ENCODE assay signal across 18 mouse cellular contexts in the genomic region with DNA sequence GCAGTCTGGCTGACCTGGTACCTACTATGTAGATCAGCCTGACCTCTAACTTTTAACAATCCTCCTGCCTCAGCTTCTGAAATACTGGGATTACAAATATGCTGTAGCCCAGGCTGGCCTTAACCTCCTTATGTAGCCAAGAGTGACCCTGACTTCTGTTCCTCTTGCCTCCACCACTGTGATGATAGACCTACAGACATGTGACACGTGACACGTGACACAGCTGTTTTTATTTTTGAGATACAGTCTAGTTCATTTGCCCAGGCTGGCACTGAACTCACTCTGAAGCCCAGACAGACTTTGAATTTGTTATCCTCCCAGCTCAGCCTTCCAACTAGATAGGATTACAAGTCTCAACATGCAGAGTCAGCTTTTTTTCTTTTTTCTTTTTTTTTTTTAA. TPM values are rescaled to one million over a fixed set of nuclear protein-coding genes. Genes with fewer than 3 reads are reported as not detected.
"Had no signal": no experiment of that assay in that cellular context is flagged by ENCODE, and none has a peak within 500 bp of the region (broad histone marks: within the 10 kb centered on the region; RNA-seq: fewer than 3 reads in every experiment).

No protein-coding gene starts in this region.

- DNase-seq: layer of hippocampus, adult 9-11 months; layer of hippocampus, postnatal 36 days; liver, embryonic 13.5 days; lung, adult 2 months; lung, postnatal 14 days; lung, postnatal 4 days; midbrain, embryonic 14.5 days had no signal

- H3K9ac ChIP-seq: liver, embryonic 13.5 days; stomach, embryonic 15.5 days had no signal

- H3K9me3 ChIP-seq: liver, embryonic 13.5 days; stomach, embryonic 15.5 days had no signal

- H3K27me3 ChIP-seq: liver, embryonic 13.5 days; stomach, embryonic 15.5 days had no signal

- H3K27ac ChIP-seq: kidney, postnatal 0 days; layer of hippocampus, adult 2 months; left cerebral cortex, adult 2 months; liver, embryonic 13.5 days; stomach, embryonic 15.5 days had no signal

- H3K4me1 ChIP-seq: liver, embryonic 13.5 days; stomach, embryonic 15.5 days had no signal

- H3K36me3 ChIP-seq: liver, embryonic 13.5 days; stomach, embryonic 15.5 days had no signal

- H3K4me3 ChIP-seq: layer of hippocampus, adult 2 months; left cerebral cortex, adult 2 months; liver, embryonic 13.5 days; stomach, embryonic 15.5 days had no signal

RNA-seq across cellular contexts. Expression of gene Tcf23, which starts 32.5 kb away (rescaled TPM):
- total RNA-seq: megakaryocyte progenitor cell, adult 5-6 weeks; megakaryocyte-erythroid progenitor cell, adult 5-6 weeks; midbrain, postnatal 0 days had no signal
- polyA plus RNA-seq: limb, embryonic 11.5 days; midbrain, embryonic 11.5 days; neural tube, embryonic 11.5 days; neural tube, embryonic 14.5 days had no signal
